Mouse (Mus musculus): Measurements from ENCODE around the gene Gm21970.

Gene Gm21970

GRCm38 (mm10) chr16:91443211-91443611 lies 51.7 kb downstream of the Gm21970 start:
- DNase-seq: no peak

- no peak for DNase-seq
These were observed 53.3 kb downstream of the Gm21970 start for GRCm38 (mm10) chr16:91444847-91445246.

DNA sequence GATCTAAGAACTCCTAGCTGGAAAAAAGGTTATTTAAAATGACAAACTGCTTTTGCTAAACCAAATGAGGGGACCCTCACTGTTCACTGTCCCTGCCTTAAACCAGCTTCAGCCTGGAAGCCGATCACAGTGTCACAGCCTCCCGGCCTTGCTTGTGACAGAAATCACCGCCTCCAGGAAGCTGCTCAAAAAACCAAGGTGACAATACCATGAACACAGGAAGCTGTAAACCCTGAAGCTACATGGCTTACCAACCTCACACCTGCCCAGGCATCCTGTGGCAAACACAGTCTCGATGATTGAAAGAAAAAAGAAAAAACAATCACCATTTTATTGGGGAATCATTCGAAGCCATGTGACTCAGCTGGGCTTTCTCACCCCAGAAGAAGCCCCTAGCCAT lies 54.0 kb downstream of the Gm21970 start:
- no peak for DNase-seq

- DNase-seq: no peak
These were observed 55.4 kb downstream of the Gm21970 start for GRCm38 (mm10) chr16:91446778-91447511.

DNA sequence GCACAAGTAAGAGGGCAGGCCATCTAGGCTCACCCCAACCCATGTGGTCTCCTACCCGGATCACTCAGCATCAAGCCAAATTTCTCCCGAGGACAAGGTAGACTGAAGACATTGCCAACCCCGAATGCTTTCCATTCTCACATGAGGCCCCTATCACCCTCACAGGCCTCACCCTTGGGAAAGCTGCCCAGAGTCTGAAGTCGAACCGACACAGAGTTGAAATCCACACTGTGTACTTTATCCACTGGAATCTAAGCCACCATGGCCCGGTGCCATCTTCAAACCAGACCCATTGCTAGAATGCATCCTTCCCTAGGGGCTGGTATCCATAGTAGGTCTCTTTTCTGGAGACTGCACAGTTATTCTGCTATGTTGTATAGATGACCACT lies 56.0 kb downstream of the Gm21970 start:
- peak; percentile 71 for DNase-seq

DNA sequence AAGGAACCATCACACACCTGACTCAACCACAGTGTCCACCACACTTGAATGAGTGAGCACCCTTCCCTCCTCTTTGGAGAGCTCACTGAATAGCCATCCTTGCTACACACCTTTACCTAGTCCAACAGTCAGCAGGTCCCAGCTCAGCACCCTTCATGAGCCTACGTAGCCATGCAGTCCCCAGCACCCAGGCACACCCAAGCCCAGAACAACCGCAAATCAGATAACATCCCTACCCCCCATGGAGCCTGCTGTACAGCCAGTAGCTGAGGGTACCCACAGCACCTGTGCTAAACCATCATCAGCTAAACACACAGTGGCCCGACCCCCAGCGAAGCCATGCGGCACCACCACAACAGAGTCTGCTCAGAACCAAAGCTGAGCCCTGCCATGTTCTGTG lies 56.6 kb downstream of the Gm21970 start:
- no peak for DNase-seq

DNA sequence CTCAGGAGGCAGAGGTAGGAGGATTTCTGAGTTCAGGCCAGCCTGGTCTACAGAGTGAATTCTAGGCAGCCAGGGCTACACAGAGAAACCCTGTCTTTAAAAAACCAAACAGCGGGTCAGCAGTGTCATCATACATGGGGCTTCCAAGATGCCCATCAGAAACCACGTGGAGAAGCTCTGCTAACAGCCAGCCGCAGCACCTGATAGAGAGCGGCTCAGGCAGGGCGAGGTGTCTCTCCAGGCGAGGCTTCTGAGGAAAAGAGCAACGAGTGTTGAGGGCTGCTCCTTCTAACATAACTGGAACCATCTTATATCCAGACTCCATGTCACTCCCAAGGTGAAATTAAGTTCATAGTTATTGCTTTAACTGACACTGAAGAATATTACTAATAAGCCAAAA lies 57.4 kb downstream of the Gm21970 start:
- no peak for DNase-seq

DNA sequence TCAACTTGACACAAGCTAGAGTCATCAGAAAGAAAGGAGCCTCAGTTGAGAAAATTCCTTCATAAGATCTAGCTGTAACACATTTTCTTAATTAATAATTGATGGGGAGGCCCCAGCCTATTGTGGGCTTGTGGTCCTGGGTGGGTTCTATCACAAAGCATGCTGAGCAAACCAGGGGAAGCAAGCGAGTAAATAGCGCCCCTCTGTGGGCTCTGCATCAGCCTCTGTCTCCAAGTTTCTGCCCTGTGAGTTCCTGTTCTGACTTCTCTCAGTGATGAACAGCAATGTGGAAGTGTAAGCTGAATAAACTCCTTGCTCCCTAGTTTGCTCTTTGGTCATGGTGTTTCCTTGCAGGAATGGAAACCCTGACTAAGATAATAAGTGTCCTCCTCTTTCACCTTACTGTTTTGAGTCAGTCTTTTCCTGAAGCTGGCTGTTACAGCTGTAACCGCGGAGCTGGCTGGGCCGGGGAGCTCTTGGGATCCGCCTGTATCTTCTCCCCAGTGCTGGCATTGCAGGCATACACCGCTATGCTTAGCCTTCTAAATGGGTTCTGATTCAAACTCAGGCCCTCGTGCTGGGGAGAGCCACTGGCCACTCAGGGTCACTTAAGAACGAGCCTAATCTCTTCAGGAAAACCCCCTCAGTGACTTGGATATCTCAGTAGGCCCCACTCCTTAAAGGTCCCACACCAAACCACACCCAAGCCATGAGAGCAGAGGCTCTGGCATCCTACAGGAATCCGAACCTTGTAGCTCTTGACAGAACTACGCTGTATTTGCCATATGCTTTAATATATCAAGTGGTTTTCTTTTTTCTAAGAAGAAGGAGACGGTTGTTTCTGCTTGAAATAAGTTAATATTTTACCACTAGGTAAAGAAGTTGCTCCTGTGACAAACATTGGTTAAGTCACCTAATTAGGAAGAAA lies 58.9 kb downstream of the Gm21970 start:
- DNase-seq: no peak

GRCm38 (mm10) chr16:91451949-91452348 lies 60.4 kb downstream of the Gm21970 start:
- DNase-seq: no peak

DNA sequence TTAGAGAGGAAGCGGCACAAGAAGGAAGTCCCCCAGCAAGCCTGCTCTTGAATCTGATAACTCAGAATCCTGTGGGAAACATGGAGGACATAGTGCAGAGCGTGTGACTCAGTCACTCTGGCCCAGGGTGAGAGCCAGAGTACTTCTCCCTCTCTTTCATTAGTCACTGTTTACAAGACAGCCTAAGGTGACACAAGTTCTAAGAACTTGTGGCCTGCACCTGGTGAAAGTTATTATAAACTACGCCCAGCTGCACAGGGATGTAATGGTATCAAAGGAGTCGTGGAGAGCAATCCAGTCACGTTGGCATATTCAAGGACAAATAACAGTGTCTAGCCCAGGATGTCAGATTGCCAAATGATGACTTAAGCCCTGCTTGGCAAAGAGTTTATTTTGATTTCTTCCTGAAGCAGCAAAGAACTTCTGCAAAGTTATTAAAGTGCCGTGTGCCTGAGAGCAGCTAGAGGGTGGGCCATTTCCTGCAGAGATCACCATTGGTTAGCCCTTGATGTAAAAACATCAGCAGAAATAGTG lies 60.9 kb downstream of the Gm21970 start:
- DNase-seq: peak; percentile 53

- DNase-seq: no peak
These were observed 64.3 kb downstream of the Gm21970 start for GRCm38 (mm10) chr16:91455868-91456267.

GRCm38 (mm10) chr16:91458301-91458746 lies 66.8 kb downstream of the Gm21970 start:
- no peak for DNase-seq

- DNase-seq: no peak
These were observed 67.5 kb downstream of the Gm21970 start for GRCm38 (mm10) chr16:91458976-91459375.

- DNase-seq: no peak
These were observed 67.9 kb downstream of the Gm21970 start for GRCm38 (mm10) chr16:91459396-91459795.

DNA sequence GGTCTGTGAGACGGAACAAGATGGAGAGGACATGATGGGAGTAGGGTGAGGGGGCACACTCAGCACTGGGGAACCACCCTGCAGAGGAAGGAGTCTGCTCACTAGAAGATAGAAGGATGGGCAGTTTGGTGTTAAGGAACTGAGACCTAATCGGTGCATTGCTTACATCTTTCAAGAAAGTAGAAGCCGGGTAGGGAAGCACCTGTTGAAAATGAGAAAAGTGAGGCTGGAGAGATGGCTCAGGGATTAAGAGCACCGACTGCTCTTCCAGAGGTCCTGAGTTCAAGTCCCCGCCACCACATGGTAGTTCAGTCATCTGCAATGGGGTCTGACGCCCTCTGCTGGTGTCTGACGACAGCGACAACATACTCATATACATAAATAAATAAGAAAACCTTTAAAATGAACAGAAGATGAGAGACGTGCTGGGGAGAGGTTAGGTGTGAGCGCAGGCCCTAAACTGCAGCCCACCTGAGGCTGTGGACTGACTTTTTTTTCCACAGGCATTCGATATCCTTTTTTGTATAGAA lies 68.4 kb downstream of the Gm21970 start:
- DNase-seq: no peak

GRCm38 (mm10) chr16:91461066-91461638 lies 69.6 kb downstream of the Gm21970 start:
- DNase-seq: peak; percentile 37

DNA sequence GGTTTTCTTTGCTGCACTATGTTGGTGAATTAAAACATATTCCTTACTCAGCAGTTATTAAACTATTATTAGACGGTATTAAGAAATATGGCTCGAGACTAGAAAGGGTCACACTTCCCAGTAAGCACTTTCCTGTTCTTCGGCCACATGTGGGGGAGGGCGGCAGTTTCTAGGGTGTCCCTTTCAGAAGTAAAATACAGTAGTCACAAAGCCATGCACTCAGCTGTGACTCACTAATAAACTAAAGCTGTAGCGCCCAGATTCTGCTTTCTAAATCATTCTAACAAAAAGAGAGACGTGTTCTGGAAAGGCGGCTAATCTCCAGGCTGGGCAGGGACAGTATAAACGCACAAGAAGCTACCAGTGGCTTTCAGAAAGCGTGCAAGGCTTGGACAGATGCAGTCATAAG lies 70.3 kb downstream of the Gm21970 start:
- DNase-seq: no peak

DNA sequence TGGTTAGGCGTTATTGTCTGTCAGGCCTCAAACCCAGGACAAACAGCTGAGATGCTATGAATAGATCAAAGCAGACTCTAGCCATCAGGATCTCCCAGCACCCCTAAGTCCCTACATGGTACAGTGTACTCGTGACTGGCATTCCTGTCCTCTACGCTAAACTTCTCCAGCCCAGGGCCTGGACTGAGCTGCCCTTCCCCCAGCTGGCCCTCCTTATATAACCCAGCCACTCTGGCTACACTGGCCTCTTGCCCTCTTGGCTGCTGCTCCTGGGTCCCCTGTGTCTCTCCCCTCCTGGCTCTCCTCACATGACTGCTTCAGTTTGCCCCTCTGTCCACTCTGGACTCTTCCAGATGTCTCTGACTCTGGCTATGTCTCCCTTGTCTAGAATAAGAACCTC lies 71.1 kb downstream of the Gm21970 start:
- peak; percentile 86 for DNase-seq

DNA sequence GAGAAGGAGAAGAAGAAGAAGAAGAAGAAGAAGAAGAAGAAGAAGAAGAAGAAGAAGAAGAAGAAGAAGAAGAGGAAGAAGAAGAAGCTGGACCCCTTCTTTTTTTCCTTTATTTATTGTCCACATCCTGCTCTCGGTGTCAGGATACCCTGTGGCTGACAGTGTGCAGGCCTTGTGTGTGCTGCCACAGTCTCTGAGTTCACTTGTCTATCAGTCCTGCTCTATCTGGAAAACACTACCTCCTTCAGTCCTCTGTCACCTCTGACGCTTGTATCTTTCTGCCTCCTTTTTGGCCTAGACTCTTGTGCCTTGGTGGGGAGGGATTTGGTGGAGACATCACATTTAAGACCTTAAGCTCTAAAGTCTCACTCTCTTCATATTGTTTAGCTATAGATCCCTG lies 71.9 kb downstream of the Gm21970 start:
- DNase-seq: no peak

DNA sequence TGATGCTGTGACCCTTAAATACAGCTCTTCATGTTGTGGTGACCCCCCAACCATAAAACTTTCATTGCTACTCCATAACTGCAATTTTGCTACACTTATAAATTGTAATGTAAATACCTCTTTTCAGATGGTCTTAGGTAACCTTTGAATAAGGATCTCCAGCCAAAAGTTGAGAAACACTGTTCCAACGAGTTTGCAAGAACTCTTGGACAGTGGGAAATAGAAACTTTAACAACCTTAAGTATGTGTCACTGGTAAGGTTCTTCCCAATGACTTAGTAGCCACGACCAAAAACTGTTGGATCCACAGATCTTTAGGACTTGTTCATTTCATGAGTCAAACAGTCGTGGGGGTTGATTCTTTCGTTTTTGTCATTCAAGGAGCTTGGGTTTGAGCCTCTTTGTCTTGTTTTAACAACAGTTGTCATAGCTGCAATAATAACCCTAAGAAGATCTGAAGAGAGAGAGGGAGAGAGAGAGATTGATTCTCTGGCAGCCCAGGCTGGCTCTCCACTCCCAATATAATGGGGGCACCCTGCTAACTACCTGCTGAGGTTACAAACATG lies 72.4 kb downstream of the Gm21970 start:
- no peak for DNase-seq

- peak; percentile 89 for DNase-seq
These were observed 73.3 kb downstream of the Gm21970 start for GRCm38 (mm10) chr16:91464594-91465504.
